Mouse (Mus musculus): ENCODE data around the gene Ino80. TPM values are rescaled to one million over a fixed set of nuclear protein-coding genes. Genes with fewer than 3 reads are reported as not detected.

The Ino80 gene
- polyA plus RNA-seq, 1 experiment from 2014 or later: 3.6 TPM

- Histone ChIP-seq H3K4me2 (ENCODE audit: low read depth, low read length) (no peak overlapping the region), H3K9me3 (replicated peaks; ENCODE audit: control insufficient read depth, low read length) (no peaks in the 10 kb centered on the region), H3K4me3 (ENCODE audit: low read depth, low read length) (no peak overlapping the region), H3K27me3 (ENCODE audit: control insufficient read depth, insufficient read depth, low read length) (no peaks in the 10 kb centered on the region), H3K9ac (replicated peaks; ENCODE audit: low read length) (no peak overlapping the region), H3K27ac (replicated peaks; ENCODE audit: low read depth, low read length) (no peak overlapping the region), H3K4me1 (ENCODE audit: control insufficient read depth, insufficient read depth, low read length) (no peaks in the 10 kb centered on the region), H3K36me3 (replicated peaks; ENCODE audit: control insufficient read depth, insufficient read depth, low read depth, low read length) (peaks cover under 1% of the 10 kb centered on the region)
- DNase-seq (ENCODE audit: low spot score) (no peak), ATAC-seq (replicated peaks; ENCODE audit: insufficient number of reproducible peaks, low FRiP score, low TSS enrichment, low read depth) (no peak)
- WGBS: 92% methylated on average over 4 of the region's 4 CpGs
Observed at GRCm38 (mm10) chr2:119436467-119436866, 41.0 kb downstream of the Ino80 start.

GRCm38 (mm10) chr2:119413819-119414218, 63.7 kb downstream of the Ino80 start:
- peaks cover 4% of the 10 kb centered on the region; the same call in 1 of the 2 replicates for H3K36me3 ChIP-seq (replicated peaks; ENCODE audit: control insufficient read depth, insufficient read depth, low read depth, low read length)
- no peaks in the 10 kb centered on the region for H3K9me3 ChIP-seq (replicated peaks; ENCODE audit: control insufficient read depth, low read length)
- no peaks in the 10 kb centered on the region for H3K27me3 ChIP-seq (ENCODE audit: control insufficient read depth, insufficient read depth, low read length)
- H3K4me3 ChIP-seq (ENCODE audit: low read depth, low read length): no peak overlapping the region
- ATAC-seq (replicated peaks; ENCODE audit: insufficient number of reproducible peaks, low FRiP score, low TSS enrichment, low read depth): no peak
- H3K4me1 ChIP-seq (ENCODE audit: control insufficient read depth, insufficient read depth, low read length): no peaks in the 10 kb centered on the region
- peak; percentile 51 for DNase-seq (ENCODE audit: low spot score)
- WGBS: 77% methylated on average over 1 of the region's 1 CpGs
- H3K4me2 ChIP-seq (ENCODE audit: low read depth, low read length): no peak overlapping the region
- H3K27ac ChIP-seq (replicated peaks; ENCODE audit: low read depth, low read length): no peak overlapping the region
- no peak overlapping the region for H3K9ac ChIP-seq (replicated peaks; ENCODE audit: low read length)

DNA sequence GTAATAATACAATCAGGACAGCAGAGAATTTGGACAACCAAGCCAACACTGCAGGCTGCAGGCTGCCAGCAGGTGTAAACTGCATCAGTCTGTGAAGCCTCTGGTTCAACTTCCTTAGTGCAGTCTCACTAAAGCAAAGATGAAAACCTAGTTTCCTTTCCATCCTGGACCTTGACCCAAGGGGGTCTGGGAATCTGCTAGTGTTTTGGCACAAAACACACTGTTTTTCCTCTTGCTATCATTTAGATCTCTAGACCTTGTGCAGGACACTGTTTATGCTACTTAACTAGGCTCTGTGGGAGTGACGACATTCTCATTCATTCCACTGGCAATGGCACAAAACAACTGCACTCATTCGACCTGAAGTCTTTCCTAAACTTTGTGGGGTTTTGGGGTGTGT, 65.8 kb downstream of the Ino80 start:
- no peak for ATAC-seq (replicated peaks; ENCODE audit: insufficient number of reproducible peaks, low FRiP score, low TSS enrichment, low read depth)
- WGBS: 73% methylated on average over 2 of the region's 2 CpGs
- Histone ChIP-seq H3K4me1 (ENCODE audit: control insufficient read depth, insufficient read depth, low read length) (no peaks in the 10 kb centered on the region), H3K4me2 (ENCODE audit: low read depth, low read length) (no peak overlapping the region), H3K27ac (replicated peaks; ENCODE audit: low read depth, low read length) (no peak overlapping the region), H3K9ac (replicated peaks; ENCODE audit: low read length) (no peak overlapping the region), H3K4me3 (ENCODE audit: low read depth, low read length) (no peak overlapping the region), H3K27me3 (ENCODE audit: control insufficient read depth, insufficient read depth, low read length) (no peaks in the 10 kb centered on the region), H3K9me3 (replicated peaks; ENCODE audit: control insufficient read depth, low read length) (no peaks in the 10 kb centered on the region), H3K36me3 (replicated peaks; ENCODE audit: control insufficient read depth, insufficient read depth, low read depth, low read length) (peaks cover 4% of the 10 kb centered on the region; the same call in 1 of the 2 replicates)
- DNase-seq (ENCODE audit: low spot score): no peak

GRCm38 (mm10) chr2:119411016-119411415, 66.5 kb downstream of the Ino80 start:
- DNase-seq (ENCODE audit: low spot score) (no peak), ATAC-seq (replicated peaks; ENCODE audit: insufficient number of reproducible peaks, low FRiP score, low TSS enrichment, low read depth) (no peak)
- Histone ChIP-seq H3K36me3 (replicated peaks; ENCODE audit: control insufficient read depth, insufficient read depth, low read depth, low read length) (peaks cover 4% of the 10 kb centered on the region; the same call in 1 of the 2 replicates), H3K9me3 (replicated peaks; ENCODE audit: control insufficient read depth, low read length) (no peaks in the 10 kb centered on the region), H3K4me1 (ENCODE audit: control insufficient read depth, insufficient read depth, low read length) (no peaks in the 10 kb centered on the region), H3K9ac (replicated peaks; ENCODE audit: low read length) (no peak overlapping the region), H3K4me3 (ENCODE audit: low read depth, low read length) (no peak overlapping the region), H3K4me2 (ENCODE audit: low read depth, low read length) (no peak overlapping the region), H3K27me3 (ENCODE audit: control insufficient read depth, insufficient read depth, low read length) (no peaks in the 10 kb centered on the region), H3K27ac (replicated peaks; ENCODE audit: low read depth, low read length) (no peak overlapping the region)
- WGBS: 89% methylated on average over 5 of the region's 5 CpGs

- no peak overlapping the region for H3K9ac ChIP-seq (replicated peaks; ENCODE audit: low read length)
- H3K36me3 ChIP-seq (replicated peaks; ENCODE audit: control insufficient read depth, insufficient read depth, low read depth, low read length): peaks cover 4% of the 10 kb centered on the region; the same call in 1 of the 2 replicates
- no peaks in the 10 kb centered on the region for H3K4me1 ChIP-seq (ENCODE audit: control insufficient read depth, insufficient read depth, low read length)
- DNase-seq (ENCODE audit: low spot score) (no peak), ATAC-seq (replicated peaks; ENCODE audit: insufficient number of reproducible peaks, low FRiP score, low TSS enrichment, low read depth) (no peak)
- no peak overlapping the region for H3K4me2 ChIP-seq (ENCODE audit: low read depth, low read length)
- no peak overlapping the region for H3K27ac ChIP-seq (replicated peaks; ENCODE audit: low read depth, low read length)
- no peaks in the 10 kb centered on the region for H3K27me3 ChIP-seq (ENCODE audit: control insufficient read depth, insufficient read depth, low read length)
- H3K9me3 ChIP-seq (replicated peaks; ENCODE audit: control insufficient read depth, low read length): no peaks in the 10 kb centered on the region
- no peak overlapping the region for H3K4me3 ChIP-seq (ENCODE audit: low read depth, low read length)
Observed at GRCm38 (mm10) chr2:119408733-119409132, 68.8 kb downstream of the Ino80 start.

DNA sequence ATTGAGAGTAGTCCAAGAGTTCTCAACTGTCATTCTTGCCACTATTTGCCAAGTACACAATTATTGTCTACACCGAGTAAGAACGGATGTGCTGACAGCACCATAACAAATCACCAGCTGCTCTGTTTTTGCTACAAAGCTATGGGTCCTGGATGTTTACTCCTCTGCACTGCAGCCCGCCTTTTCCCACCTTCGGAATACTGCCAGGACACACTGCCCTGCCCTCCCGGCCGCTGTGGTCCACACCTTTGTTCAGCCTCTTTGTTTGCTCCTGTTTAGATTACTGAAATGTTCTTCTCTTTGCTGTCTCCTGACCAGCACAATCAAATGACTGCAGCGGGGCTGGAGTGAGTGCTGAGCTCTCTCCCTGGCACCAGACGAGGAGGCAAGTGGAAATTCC, 69.2 kb downstream of the Ino80 start:
- no peaks in the 10 kb centered on the region for H3K4me1 ChIP-seq (ENCODE audit: control insufficient read depth, insufficient read depth, low read length)
- no peaks in the 10 kb centered on the region for H3K27me3 ChIP-seq (ENCODE audit: control insufficient read depth, insufficient read depth, low read length)
- H3K9ac ChIP-seq (replicated peaks; ENCODE audit: low read length): no peak overlapping the region
- H3K36me3 ChIP-seq (replicated peaks; ENCODE audit: control insufficient read depth, insufficient read depth, low read depth, low read length): peaks cover 4% of the 10 kb centered on the region; the same call in 1 of the 2 replicates
- WGBS: 78% methylated on average over 8 of the region's 8 CpGs
- no peak overlapping the region for H3K4me2 ChIP-seq (ENCODE audit: low read depth, low read length)
- H3K9me3 ChIP-seq (replicated peaks; ENCODE audit: control insufficient read depth, low read length): no peaks in the 10 kb centered on the region
- ATAC-seq (replicated peaks; ENCODE audit: insufficient number of reproducible peaks, low FRiP score, low TSS enrichment, low read depth) (no peak), DNase-seq (ENCODE audit: low spot score) (no peak)
- no peak overlapping the region for H3K27ac ChIP-seq (replicated peaks; ENCODE audit: low read depth, low read length)
- no peak overlapping the region for H3K4me3 ChIP-seq (ENCODE audit: low read depth, low read length)

DNA sequence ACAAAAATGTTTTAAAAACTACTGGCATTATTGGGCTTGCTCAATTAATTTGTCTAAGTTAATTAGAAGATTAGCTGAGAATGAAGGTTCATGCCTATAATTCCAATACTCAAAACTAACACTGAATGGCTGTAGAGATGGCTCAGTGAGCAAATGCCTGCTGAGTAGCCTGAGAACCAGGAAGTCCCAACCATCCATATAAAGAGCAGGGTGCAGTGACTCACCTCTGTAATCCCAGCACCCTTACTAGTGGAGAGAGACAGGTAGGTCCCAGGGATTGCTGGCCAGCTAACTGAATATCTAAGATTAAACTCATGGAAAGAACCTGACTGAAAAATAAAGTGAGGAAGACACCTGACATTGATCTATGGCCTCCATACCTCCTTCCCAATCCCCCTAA, 78.2 kb downstream of the Ino80 start:
- Histone ChIP-seq H3K27ac (replicated peaks; ENCODE audit: low read depth, low read length) (no peak overlapping the region), H3K9me3 (replicated peaks; ENCODE audit: control insufficient read depth, low read length) (no peaks in the 10 kb centered on the region), H3K27me3 (ENCODE audit: control insufficient read depth, insufficient read depth, low read length) (no peaks in the 10 kb centered on the region), H3K4me2 (ENCODE audit: low read depth, low read length) (no peak overlapping the region), H3K36me3 (replicated peaks; ENCODE audit: control insufficient read depth, insufficient read depth, low read depth, low read length) (no peaks in the 10 kb centered on the region; the same call in none of the 2 replicates), H3K4me1 (ENCODE audit: control insufficient read depth, insufficient read depth, low read length) (no peaks in the 10 kb centered on the region), H3K9ac (replicated peaks; ENCODE audit: low read length) (no peak overlapping the region), H3K4me3 (ENCODE audit: low read depth, low read length) (no peak overlapping the region)
- no peak for DNase-seq (ENCODE audit: low spot score)
- ATAC-seq (replicated peaks; ENCODE audit: insufficient number of reproducible peaks, low FRiP score, low TSS enrichment, low read depth): no peak

DNA sequence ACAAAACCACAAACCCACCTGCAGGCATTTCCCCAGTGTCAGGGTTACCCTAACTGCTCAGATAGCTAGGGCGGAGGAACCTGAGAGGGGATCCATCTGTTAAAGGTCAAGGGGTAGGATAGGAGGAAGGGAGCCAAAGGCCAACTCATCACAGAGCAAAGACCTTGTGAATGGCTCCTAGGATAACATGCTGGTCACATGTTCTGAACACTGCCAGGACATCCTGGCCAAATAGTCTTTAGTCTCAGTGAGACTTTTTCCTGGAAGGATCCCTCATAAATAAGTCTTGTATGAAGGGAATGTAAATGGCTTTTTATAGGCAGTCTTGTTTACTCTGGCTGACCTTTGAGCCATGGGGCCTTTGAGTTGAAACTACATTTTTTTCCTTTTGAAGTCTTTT, 78.8 kb downstream of the Ino80 start:
- no peak for DNase-seq (ENCODE audit: low spot score)
- no peaks in the 10 kb centered on the region; the same call in none of the 2 replicates for H3K36me3 ChIP-seq (replicated peaks; ENCODE audit: control insufficient read depth, insufficient read depth, low read depth, low read length)

More for the DNA sequence above, 78.8 kb downstream of the Ino80 start:
- Histone ChIP-seq H3K27me3 (ENCODE audit: control insufficient read depth, insufficient read depth, low read length) (no peaks in the 10 kb centered on the region), H3K9ac (replicated peaks; ENCODE audit: low read length) (no peak overlapping the region), H3K4me1 (ENCODE audit: control insufficient read depth, insufficient read depth, low read length) (no peaks in the 10 kb centered on the region), H3K9me3 (replicated peaks; ENCODE audit: control insufficient read depth, low read length) (no peaks in the 10 kb centered on the region), H3K4me3 (ENCODE audit: low read depth, low read length) (no peak overlapping the region), H3K27ac (replicated peaks; ENCODE audit: low read depth, low read length) (no peak overlapping the region), H3K4me2 (ENCODE audit: low read depth, low read length) (no peak overlapping the region)
- 88% methylated on average over 1 of the region's 1 CpGs for WGBS
- no peak for ATAC-seq (replicated peaks; ENCODE audit: insufficient number of reproducible peaks, low FRiP score, low TSS enrichment, low read depth)
